Mouse (Mus musculus): ENCODE results near the gene Mia3.
A peak's percentile ranks its signal among the peaks of the same experiment; 100 is the strongest.
"Not testable (repeated sequence)": the region's sequence is repeated elsewhere in the genome, so short reads cannot be mapped to it uniquely, and the experiment has no call there.

Mia3 gene

DNA sequence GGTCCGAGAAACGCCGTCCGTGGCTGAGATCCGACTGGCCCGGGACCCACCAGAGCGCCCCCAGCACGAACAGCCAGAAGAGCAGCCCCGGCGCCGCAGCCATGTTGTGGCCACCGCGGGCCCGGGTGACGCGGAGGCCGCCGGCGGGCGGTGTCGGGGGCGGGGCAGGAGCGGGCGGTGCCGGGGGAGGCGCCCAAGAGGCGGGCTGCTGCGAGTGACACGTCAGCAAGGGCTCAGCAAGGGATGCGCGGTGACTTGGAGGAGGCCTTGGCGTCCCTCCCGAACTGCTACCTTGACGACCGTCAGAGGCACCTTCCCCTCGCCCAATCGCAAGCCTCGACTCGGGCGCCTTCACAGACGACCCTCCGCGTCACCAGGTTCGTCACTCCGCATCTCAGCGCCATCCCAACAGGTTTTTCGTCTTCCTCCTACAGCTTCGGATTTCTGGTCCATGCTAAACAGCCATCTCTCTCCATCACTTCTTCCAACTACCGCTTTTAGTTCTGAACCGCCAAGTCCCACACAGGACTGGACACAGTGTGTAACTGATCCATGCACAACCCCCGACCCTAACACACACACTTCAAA is at the start of gene Mia3:
TSS of gene Mia3 (minus strand) at position 127 of the 588 bp plus-strand sequence.
- DNase-seq (ENCODE audit: low spot score): peak; percentile 97

DNA sequence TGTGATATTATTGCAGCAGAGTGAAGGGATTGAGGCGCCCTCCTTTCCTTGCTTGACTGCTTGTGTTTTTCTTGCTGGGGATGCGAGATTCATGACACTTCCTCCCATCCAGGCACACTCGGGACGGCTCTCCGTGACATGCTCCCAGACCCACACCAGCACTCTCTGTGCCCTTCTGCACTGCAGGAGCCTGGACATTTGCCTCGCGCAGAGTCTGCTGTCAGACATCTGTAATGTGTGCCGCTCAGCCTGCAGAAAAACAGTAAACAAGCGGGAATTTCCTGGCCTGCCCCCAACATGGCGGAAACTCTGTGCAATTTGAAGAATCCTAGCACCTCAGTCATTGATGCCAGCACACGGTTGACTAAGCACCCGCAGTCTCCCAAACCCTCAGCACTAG is 48.5 kb upstream of the Mia3 start, which contains the start of gene Hhipl2:
TSS of gene Hhipl2 (plus strand) at position 343 of the 400 bp plus-strand sequence.
- no peak for DNase-seq (ENCODE audit: low spot score)

DNA sequence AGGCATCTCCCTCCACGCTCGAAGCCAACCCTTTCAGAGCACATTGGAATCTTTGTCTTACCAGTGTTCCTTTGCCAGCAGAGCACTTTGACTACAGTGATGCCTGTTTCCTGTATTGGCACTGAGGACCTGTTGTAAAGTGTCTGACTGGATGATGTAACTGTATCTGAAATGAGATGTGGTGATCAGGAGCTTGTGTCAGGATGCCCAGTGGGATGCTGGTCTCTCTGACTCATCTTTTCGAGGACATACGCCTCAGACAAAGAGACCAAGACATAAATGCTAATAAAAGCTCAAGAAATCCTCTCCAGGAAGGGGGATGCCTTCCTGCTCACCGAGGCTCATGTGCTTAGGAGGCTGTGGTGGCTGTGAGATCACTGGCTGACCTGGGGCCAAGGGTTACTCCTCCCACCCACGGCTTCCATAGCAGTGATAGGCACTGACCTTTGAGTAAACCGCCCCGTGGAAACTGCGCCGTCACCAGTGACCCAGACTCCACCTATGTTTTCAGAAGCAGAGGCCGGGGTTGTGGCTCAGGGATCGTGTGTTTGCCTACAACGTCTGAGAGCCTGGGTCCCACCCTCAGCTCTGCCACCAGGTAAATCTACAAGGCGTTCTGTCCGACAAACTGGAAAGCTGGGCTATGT is 44.9 kb upstream of the Mia3 start:
- no peak for DNase-seq (ENCODE audit: low spot score)

DNA sequence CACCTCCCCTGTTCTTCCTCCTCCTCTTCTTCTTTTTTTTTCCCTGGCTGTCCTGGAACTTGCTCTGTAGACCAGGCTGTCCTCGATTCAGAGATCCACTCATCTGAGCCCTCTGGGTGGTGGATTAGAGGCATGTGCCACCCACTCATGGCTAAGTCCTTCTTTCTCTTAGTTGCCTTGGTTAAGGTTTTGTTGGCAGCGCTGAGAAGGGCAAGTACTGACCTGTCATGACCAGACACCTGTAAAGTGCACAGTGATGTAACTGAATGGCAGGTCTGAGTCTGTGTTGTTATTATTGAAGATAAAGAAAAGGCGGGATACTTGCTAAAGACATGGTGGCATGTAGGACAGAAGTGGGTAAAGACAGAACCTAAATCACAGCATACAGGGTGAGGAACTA is 34.0 kb upstream of the Mia3 start:
- DNase-seq (ENCODE audit: low spot score): no peak

DNA sequence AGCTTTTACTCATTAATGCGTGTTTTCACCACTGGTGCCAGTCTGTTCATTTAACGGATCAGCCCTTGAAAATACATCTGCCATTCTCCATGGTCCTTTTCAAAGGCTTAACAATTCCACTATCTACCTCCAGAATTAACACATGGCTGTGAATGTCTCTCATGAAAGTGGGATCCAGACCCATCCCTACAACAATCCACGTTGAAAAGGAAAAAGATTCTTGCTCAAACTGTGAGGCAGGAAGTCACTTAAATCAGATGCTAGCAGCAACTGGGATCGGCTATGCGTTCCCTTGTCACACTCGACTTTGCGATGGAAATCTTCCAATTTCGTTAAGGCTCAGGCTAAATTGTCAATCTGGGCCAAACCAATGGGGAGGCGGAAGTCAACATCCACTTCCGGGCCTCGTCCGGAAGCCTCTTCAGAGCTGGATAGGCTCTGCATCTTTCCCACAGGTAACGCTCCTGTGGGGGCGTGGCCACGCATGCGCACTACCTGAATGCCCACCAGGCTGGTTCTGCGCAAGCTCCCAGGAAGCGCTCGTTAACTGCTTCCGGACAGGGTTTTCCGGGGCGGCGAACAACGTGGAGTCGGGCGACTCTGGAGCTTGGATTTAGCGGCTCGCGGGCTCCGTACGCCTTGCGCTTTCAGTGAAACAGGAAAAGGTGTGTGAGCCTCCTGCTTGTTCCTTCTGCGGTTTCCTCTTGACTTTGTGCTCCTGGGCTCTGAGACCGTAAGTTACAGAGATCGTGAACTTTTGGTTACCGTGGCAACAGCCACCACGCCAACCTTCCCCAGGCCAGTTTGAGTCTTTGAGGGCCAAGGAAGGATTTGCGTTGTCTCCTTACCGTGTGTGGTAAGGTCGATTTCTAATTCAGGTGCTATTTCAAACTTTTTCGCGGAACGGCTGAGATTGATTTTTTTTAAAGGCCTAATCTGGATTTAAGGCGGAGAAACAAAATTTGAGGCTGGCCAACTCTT is 19.4 kb upstream of the Mia3 start, which contains the start of gene Taf1a:
TSS of gene Taf1a (plus strand) at position 556 of the 981 bp plus-strand sequence.
- DNase-seq (ENCODE audit: low spot score): peak; percentile 94

DNA sequence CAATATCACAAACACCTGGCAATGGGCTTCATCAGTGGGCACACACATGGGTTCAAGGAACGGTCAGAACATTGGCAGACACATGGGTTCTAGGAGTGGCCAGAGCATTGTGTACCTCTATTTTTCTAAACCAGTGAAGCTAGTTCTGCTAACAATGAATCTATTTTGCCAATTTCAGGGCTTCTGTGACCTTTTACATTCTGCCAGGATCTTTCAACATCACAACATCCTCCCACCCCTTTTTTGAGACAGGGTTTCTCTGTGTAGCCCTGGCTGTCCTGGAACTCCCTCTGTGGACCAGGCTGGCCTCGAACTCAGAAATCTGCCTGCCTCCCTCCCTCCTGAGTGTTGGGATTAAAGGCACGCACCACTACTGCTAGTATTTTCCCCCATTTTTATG is 18.1 kb upstream of the Mia3 start:
- not testable (repeated sequence) for DNase-seq (ENCODE audit: low spot score)

DNA sequence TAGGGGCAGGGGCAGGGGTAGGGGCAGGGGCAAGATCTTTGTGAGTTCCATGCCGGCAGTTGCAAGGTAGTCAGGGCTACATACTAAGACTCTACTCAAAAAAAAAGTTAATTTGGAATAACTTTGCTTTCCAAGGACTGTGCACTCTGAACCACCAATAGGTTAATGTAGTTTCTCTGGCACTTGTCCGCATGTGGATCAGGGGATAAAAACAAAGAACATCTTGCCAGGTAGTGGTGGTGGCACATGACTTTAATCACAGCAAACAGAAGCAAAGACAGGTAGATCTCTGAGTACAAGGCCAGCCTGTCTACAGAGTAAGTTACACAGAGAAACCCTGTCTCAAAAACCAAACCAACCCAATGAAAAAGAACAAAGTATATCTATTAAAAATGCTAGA is 13.3 kb upstream of the Mia3 start:
- DNase-seq (ENCODE audit: low spot score): no peak

DNA sequence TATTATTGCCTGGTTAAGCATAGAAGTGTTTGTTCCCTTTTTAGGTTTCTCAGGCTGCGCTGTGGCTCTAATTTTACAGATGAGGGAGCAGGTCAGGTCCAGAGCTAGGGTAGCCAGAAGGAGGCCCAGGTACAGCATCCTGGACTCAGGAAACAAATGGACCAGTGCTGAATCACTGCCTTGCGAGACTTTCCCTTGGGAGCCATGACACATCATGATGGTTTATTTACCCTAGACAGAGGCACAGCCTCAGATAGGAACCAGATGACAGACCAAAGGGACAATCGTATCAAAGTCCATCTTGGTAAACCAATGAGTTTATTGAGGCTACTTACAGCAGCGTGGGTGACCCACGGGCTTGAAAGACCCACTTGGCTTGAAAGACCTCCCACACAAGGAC is 12.5 kb upstream of the Mia3 start:
- DNase-seq (ENCODE audit: low spot score): no peak

DNA sequence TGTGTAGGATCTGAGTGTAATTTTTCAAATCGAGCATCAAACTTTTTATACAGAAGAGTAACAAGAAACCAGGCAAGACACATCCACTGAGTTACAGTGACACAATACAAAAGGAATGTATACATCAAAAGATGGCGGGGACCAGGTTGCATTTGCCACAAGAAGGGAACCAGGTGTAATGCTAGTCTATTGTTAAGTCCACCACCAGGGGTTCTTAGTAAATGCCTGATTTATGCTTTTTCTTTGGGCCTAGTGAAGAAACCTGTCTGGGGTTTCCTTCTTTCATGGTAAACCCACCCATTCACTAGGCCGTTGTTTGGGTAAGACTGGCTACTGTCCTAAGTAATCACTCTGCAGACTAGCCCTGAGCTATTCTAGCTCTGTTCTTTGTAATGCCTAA is 10.0 kb upstream of the Mia3 start:
- DNase-seq (ENCODE audit: low spot score): not testable (repeated sequence)

DNA sequence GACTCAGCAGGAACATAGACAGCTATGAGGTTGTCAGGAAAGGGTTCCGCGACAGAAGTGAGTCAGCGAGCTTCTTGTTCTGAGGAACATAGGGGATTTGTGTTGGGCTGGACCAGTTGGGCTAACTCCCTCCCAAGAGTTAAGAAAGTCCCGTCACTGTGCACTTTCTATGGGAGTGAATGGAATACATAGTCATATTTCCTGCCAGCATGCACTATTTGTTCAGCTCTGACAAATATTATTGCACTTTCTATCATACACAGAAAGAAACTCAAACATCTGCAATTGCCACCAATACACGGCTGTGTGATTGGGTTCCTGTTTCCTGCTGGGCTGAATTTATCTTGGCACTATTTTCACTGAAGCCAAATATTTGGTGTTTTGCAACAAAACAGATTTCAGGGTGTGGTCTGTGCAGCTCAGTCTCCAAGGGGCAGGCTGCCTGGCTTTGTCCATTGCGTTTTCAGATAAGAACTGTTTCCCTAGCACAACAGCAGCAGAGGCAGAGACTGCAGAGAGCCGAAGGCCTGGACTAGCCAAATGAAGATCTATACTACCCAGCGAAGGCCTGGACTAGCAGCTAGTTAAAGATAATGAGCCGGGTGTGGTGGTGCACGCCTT is 9.1 kb upstream of the Mia3 start:
- DNase-seq (ENCODE audit: low spot score): no peak

DNA sequence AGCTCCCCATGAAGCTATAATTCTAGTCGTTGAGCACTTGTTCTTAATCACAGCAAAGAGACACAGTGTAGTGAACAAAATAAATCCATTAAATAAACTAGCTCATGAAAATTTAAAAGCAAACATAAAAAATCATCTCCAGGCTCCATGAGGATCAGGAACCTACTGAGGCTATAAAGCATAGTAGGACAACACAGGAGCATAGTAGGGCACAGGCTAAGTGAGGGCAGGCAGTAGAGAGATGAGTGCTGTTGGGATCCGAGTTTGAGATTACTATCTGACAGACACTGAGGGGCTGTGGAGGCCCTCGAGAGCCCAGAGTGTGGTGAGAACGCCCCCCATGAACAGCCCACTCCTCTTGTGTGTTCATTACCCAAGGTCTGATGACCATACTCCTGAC is 7.7 kb upstream of the Mia3 start:
- DNase-seq (ENCODE audit: low spot score): no peak

DNA sequence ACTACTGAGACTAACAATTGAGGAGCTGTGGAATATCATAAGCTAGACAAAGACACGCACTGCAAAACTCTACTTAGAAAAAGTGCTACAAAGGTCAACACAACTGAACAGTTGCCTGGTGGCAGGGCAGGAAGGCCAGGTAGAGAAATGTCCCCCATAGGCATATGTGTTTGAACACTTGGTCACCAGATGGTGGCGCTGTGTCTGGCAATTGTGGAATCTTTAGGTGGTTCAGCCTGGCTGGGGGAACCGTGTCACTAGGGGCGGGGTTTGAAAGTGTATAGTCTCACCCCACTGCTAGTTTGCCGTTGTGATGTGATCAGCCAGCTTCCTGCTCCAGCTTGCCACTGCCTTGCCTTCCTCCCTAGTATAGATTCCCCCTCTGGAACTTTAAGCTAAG is 5.4 kb upstream of the Mia3 start:
- DNase-seq (ENCODE audit: low spot score): no peak

DNA sequence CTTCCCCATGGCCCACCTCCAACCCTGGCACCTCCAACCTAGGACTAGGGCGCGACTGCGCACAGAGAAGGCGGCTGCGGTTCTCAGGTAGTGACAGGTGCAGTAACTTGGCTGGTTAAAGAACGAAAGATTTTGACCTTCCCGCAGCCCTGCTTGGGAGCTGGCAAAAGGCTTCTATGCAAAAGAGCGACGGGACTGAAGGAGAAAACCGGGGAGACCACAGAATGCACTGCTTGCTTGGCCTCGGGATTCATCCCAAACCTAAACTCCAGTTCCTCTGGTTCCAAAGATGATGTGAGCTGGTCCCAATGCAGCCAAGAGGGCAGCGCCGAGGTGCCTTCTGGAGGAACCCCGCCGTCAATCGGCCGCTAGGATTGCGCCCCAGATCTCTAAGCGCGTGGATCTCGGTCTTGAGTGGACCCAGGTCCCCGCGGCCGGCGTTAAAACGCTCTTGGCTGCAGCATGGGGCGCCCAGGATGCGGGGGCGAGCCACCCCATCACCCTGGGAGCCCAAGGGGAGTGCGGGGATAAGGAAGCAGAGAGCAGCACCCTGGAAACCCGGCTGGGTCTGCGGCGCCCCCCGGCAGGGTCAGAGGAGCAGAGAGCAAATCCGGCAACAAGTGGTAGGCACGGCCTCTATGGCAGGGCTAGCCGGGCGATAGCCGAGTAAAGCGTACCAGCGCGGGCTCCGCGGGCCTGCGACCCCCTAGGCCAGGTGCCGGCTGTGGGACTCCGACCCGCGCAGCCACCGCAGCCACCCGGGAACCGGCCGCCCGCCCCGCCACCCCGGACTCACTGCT is 552 bp downstream of the Mia3 start:
- DNase-seq (ENCODE audit: low spot score): no peak

DNA sequence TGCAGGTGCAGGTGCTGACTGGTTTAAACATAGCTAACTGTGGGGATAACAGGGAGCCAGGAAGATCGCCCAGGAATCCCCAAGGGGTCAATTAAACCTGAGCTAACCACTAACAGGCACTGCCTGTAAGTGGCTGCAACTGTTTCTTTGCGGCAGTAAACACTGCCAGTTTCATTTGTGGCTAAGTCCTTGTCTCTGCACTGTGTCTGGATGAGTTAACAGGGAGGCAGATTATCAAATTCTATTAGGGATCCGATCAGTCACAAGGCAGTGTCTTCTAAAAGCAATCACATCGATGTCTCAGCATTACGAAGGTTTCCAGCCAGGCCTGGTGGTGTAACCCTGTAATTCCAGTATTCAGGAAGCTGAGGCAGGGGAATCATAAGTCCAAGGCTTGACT is 3.0 kb downstream of the Mia3 start:
- no peak for DNase-seq (ENCODE audit: low spot score)

DNA sequence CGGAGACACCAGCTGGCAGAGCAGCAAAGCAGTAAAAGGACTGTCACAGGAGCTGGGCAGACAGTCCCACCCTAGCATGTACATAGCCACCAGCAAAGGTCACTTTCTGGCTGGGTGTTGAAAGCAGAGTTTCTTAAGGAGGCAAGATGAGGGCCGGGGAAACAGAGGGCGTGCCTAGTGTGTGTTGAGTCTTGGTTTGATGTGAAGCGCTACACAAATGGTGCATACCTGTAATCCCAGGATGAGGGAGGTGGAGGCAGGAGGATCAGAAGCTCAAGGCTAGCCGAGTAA is 5.8 kb downstream of the Mia3 start:
- DNase-seq (ENCODE audit: low spot score): no peak

DNA sequence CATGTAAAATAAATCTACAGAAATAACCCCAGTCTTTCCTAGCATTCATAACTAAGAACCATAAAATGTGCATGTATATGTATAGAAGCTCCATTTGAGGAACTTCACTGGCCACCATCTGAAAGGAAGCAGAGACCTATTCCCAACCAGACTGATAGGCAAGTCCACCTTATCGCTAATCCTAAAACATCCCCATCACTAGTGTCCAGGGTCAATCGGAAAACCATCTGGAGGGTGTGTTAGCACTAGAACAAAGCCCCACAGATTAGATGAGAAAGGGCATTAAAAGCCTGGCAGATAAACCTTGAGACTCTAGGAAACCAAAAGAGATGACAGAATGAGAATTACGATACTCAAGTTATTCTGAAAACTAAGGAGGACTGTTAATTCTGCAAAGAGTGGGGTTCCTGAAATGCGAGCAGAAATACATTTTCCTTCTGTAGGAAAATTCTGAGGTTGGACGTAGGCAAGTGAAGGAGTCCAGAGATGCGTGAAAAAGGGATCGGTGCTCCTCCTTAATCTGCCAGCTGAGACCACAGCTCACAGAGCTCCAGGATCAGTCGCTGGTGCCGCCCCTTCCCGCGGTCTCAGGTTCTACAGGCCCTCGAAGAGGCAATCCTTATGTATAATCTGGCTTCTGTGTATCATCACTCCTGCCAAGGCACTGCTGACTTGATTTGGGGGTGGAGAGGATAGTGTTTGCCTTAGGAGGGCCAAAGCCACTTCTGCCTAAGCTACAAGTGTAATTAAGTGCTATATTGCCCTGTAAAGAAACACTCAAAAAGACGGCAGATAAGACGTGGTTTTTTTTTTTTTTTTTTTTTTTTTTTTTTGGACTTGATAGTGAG is 6.4 kb downstream of the Mia3 start:
- no peak for DNase-seq (ENCODE audit: low spot score)

DNA sequence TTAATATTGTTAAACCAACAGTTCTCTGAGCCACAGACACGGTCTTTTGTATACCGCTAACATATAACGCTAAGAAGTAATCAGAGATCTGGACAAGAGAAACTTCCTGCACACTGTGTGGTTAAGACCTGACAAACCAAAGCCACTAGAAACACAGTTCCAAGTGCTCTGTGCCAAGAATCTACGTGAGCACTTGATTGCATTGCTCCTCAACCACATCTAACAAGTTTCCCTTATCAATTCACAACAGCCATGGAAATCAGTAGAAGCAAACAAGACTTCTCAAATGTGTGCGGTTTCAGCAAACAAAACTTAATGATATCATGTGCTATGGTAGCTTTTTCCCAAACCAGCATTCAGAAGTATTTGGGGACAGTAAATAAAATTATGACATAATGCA is 7.1 kb downstream of the Mia3 start:
- DNase-seq (ENCODE audit: low spot score): no peak

DNA sequence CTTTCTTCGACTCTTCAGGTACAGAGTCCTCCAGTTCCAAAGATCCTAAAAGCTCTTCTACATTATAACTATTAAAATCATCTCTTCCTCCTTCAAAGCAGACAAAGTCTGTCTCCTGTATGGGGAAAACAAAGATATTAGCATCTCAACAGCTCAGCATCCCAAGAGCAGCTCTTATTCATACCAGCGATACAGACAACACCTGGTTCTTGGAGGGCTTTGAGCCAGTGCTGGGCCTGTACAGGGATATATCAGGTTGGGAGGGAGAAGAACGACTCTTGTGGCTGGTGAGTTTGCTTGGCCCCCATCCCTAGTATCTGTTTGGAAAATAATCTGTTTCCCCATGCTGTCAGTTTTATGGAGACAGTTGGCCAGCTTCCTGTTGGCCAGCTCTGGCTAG is 10.5 kb downstream of the Mia3 start:
- no peak for DNase-seq (ENCODE audit: low spot score)

DNA sequence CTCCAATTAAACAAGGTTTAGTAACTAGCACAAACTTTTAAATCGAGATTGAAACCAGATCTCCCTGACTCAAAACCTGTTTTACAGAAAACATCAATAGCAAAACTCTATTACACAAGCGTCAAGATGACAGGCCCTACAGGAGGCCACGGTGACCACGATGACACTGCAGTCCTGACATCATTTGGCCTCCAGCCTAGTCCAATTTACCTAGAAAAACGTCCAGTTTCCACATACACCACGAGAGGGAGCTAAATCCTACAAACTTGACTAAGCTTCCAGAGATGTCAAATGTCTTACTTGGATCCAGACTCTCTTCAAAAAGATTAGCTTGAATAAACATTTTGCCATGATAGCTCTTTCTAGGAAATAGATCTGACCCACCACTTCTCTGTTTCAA is 19.5 kb downstream of the Mia3 start:
- DNase-seq (ENCODE audit: low spot score): peak; percentile 73

DNA sequence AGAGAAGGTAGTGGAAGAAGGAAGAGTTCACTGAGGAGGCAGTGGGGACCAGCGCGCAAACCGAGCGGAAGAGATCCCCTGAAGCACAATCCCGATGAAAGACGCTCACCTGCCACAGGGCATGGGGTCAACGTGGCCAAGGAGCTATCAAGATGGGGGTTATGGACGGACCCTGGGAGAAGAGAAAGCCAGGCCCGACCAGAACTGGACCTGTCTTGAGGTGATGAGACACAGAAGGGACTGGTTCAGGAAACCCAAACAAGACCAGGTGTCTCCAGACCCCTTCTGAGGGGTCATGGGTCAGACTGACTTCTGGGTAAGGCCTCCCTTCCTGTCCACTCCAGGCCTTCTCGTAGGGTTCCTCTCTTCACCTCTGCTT is 23.5 kb downstream of the Mia3 start:
- DNase-seq (ENCODE audit: low spot score): no peak
